Mouse (Mus musculus) spleen, adult 18-20 months (tissue): Measurements from ENCODE around the gene Ccdc154.

Source experiments
- DNase-seq, 2 experiments: peaks; one replicate each; pipeline ENCODE4 v3.0.0; 2022; ENCODE audit warnings: mixed read lengths in 2 of 2

Ccdc154 gene

DNA sequence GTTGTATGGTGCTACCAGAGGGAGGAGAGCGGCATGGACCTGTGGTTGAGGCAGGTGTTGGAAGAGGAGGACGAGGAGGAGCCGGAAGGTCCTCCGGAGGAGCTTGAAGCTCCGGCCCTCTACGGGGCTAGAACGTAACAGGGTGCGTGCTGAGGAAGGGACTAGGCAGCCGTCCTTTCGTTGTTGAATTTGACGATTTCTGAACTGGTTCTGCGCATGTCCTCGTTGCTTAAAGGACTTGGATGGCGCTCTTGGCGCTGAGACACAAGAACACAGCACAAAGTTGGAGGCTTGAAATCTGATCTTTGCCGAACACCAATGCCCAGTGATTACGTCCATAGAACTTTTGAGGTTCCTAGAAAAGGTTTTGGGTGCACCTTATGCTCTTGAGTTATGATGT, 22.7 kb downstream of the Ccdc154 start:
- no peak for DNase-seq

- no peak for DNase-seq
Observed at GRCm38 (mm10) chr17:25187784-25188149, 25.5 kb downstream of the Ccdc154 start.

- peak; percentile 65 to 75 for DNase-seq
Observed at GRCm38 (mm10) chr17:25188150-25189031, 26.1 kb downstream of the Ccdc154 start, which contains the start of gene Unkl. Unkl (plus strand) TSS chr17:25188397.

- no peak for DNase-seq
Observed at GRCm38 (mm10) chr17:25189091-25189490, 26.8 kb downstream of the Ccdc154 start.

DNA sequence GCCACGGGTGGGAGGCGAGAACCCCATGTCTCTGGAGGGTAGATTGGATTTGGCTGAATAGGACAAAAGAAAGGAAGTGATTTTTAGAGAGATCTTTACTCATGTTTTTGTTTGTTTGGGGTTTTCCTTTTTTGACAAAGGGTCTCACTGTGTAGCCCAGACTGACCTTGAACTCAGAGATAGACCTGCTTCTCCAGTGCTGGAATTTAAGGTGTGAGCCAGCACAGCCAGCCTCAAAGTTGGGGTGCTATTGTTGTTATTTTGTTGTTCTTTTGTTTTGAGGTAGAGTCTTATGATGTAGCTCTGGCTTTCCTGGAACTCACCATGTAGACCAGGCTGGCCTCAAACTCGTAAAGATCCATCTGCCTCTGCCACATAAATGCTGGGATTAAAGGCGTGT, 40.1 kb downstream of the Ccdc154 start:
- no peak for DNase-seq

DNA sequence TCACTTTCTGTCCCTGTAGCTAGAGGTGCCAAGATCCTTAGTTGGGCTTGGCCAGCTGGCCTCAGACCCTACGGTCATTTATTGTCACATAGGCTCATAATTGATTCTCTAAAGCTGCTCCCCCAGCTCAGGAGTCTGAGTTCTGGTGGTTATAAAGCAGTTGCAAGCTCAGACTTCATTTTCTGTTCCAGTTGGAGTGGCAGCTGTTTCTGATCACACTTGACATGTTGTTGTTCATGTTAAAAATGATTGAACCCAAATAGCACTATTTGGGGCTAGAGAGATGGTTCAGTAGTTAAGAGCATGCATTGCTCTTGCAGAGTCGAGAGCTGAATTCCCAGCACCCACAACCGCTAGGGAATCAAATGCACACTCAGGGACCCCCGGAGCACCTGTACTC, 47.7 kb downstream of the Ccdc154 start:
- no peak for DNase-seq

GRCm38 (mm10) chr17:25210680-25211466, 48.6 kb downstream of the Ccdc154 start:
- no peak for DNase-seq

GRCm38 (mm10) chr17:25211705-25212104, 49.4 kb downstream of the Ccdc154 start:
- no peak for DNase-seq

GRCm38 (mm10) chr17:25215431-25215830, 53.2 kb downstream of the Ccdc154 start:
- DNase-seq: no peak

- DNase-seq: no peak
Observed at GRCm38 (mm10) chr17:25218967-25219366, 56.7 kb downstream of the Ccdc154 start.

- DNase-seq: no peak
Observed at GRCm38 (mm10) chr17:25219492-25220295, 57.4 kb downstream of the Ccdc154 start.

GRCm38 (mm10) chr17:25220746-25221145, 58.5 kb downstream of the Ccdc154 start:
- no peak for DNase-seq
